In the genomic region with DNA sequence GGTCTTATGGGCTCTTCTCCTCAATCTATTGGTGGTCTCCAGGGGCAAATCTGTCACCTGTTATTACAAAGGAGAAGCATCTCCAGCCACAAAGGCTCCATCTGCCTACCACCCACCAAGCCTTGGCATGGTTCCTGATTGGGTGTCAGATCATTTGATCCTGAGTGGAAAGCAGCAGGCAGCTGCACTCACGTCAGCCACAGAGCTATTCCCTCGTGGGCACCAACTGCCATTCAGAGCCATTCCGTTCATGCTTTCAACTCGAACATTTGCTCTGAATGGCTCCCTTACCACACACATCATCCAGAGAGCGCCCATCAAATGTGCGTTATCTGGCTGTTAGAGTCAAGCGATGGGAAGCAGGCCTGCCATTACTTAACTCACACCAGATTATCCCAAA, we compare ENCODE assay signal across 12 mouse cellular contexts.
DNase-seq lines count a peak whose midpoint lies in the region; ATAC-seq and TF ChIP-seq lines count a peak whose summit lies in the region.
"Had no signal": no experiment of that assay in that cellular context is flagged by ENCODE, and none has a peak within 500 bp of the region (broad histone marks: within the 10 kb centered on the region; RNA-seq: fewer than 3 reads in every experiment).

No protein-coding gene starts in this region.

- no peak overlapping the region for H3K4me2 ChIP-seq in lung, embryonic 14.5 days
- H3K4me2 ChIP-seq in hindbrain, embryonic 15.5 days = no peak overlapping the region
- peak overlapping the region; percentile 3 for H3K4me2 ChIP-seq in myocyte (ENCODE audit: low read depth)
- H3K4me2 ChIP-seq: limb, embryonic 13.5 days had no signal

- H3K36me3 ChIP-seq in lung, embryonic 14.5 days (ENCODE audit: insufficient read depth) = no peaks in the 10 kb centered on the region
- H3K36me3 ChIP-seq in hindbrain, embryonic 15.5 days = peaks cover 14% of the 10 kb centered on the region
- H3K36me3 ChIP-seq in myocyte (ENCODE audit: control insufficient read depth, insufficient read depth) = no peaks in the 10 kb centered on the region
- H3K36me3 ChIP-seq: G1E; limb, embryonic 13.5 days had no signal

- no peak for TF ChIP-seq CTCF in lung, embryonic 14.5 days (IDR thresholded peaks at IDR 0.05; ENCODE audit: low read depth)

- no peak overlapping the region for H3K27ac ChIP-seq in lung, embryonic 14.5 days (ENCODE audit: low read depth)
- H3K27ac ChIP-seq in hindbrain, embryonic 15.5 days (replicated peaks) = no peak overlapping the region
- H3K27ac ChIP-seq: heart, adult 2 months; limb, embryonic 13.5 days had no signal

- H3K27me3 ChIP-seq in lung, embryonic 14.5 days (ENCODE audit: insufficient read depth, low read length) = no peaks in the 10 kb centered on the region
- no peaks in the 10 kb centered on the region for H3K27me3 ChIP-seq in hindbrain, embryonic 15.5 days
- no peaks in the 10 kb centered on the region for H3K27me3 ChIP-seq in myocyte (ENCODE audit: control insufficient read depth, insufficient read depth, insufficient read length)
- H3K27me3 ChIP-seq: limb, embryonic 13.5 days had no signal

- 45% methylated on average over 7 of the region's 7 CpGs for WGBS in lung, embryonic 14.5 days
- 29% methylated on average over 7 of the region's 7 CpGs for WGBS in hindbrain, embryonic 15.5 days

- 0 out of 2 replicates have a peak, but pooled peaks cover 2% of the 10 kb centered on the region for H3K4me1 ChIP-seq in lung, embryonic 14.5 days (ENCODE audit: insufficient read depth)
- 0 out of 2 replicates have a peak, but pooled peaks cover 7% of the 10 kb centered on the region for H3K4me1 ChIP-seq in hindbrain, embryonic 15.5 days (replicated peaks)

- TF ChIP-seq POLR2A in myocyte (IDR thresholded peaks at IDR 0.05; ENCODE audit: insufficient read length, low read depth) = no peak

- no peaks in the 10 kb centered on the region for H3K9me3 ChIP-seq in lung, embryonic 14.5 days (ENCODE audit: low read depth, low read length)
- no peaks in the 10 kb centered on the region for H3K9me3 ChIP-seq in hindbrain, embryonic 15.5 days
- H3K9me3 ChIP-seq: G1E; limb, embryonic 13.5 days had no signal

- no peak overlapping the region for H3ac ChIP-seq in myocyte (ENCODE audit: control insufficient read depth, insufficient read length)

- peak; percentile 23; the same call in 1 of the 2 replicates for ATAC-seq in lung, embryonic 14.5 days (ENCODE audit: insufficient read depth)
- ATAC-seq in hindbrain, embryonic 15.5 days (ENCODE audit: low FRiP score, low read depth) = peak; percentile 69; the same call in 1 of the 2 replicates
- ATAC-seq in monocyte, adult 5-6 weeks (replicated peaks; ENCODE audit: insufficient number of reproducible peaks, low FRiP score, low TSS enrichment, poor library complexity, severe bottlenecking) = no peak

- H3K9ac ChIP-seq in lung, embryonic 14.5 days = no peak overlapping the region
- H3K9ac ChIP-seq in hindbrain, embryonic 15.5 days = no peak overlapping the region
- H3K9ac ChIP-seq: limb, embryonic 13.5 days had no signal

- no peaks in the 10 kb centered on the region for H3K79me2 ChIP-seq in myocyte (ENCODE audit: control insufficient read depth, insufficient read depth)

- DNase-seq in lung, embryonic 14.5 days = peak; percentile 50
- no peak for DNase-seq in lung, postnatal 25 days (ENCODE audit: low spot score)
- peak; percentile 54 to 60 for DNase-seq in cerebellum, adult 18-20 months
- DNase-seq in thymus, postnatal 25 days = no peak
- DNase-seq in natural killer cell, adult 2 months (ENCODE audit: low spot score in 2 of 2) = no peak
- DNase-seq: heart, adult 2 months; kidney, adult 18-20 months had no signal

- no peak overlapping the region for H3K4me3 ChIP-seq in lung, embryonic 14.5 days (ENCODE audit: low read depth, low read length)
- H3K4me3 ChIP-seq in hindbrain, embryonic 15.5 days = no peak overlapping the region
- no peak overlapping the region for H3K4me3 ChIP-seq in myocyte
- H3K4me3 ChIP-seq: heart, adult 2 months; limb, embryonic 13.5 days had no signal

TF ChIP-seq in myocyte, 11 proteins besides CTCF, POLR2A, EP300 and RAD21:
- TF ChIP-seq REST (IDR thresholded peaks at IDR 0.05; ENCODE audit: insufficient read depth, insufficient read length) = no peak
- no peak for TF ChIP-seq E2F4 (IDR thresholded peaks at IDR 0.05; ENCODE audit: insufficient read depth)
- peak; percentile 48 to 98 (median 94) for TF ChIP-seq MYOD1 (IDR thresholded peaks at IDR 0.05; ENCODE audit: control insufficient read depth in 1 of 3, insufficient read length in 2 of 3, low read depth in 2 of 3)
- peak; percentile 52 for TF ChIP-seq TCF12 (IDR thresholded peaks at IDR 0.05; ENCODE audit: insufficient read depth, poor library complexity, severe bottlenecking)
- TF ChIP-seq MYOG (IDR thresholded peaks at IDR 0.05; ENCODE audit: control insufficient read depth in 1 of 3, insufficient read depth in 1 of 3, insufficient read length in 2 of 3, low read depth in 2 of 3) = peak; percentile 64 to 99 (median 90)
- TF ChIP-seq TCF3 (IDR thresholded peaks at IDR 0.05; ENCODE audit: insufficient read length, low read depth) = peak; percentile 71

Comparison
In these comparisons a context has a peak if more than half of its experiments do, and no peak if none do; other contexts are left out.
1. DNase-seq: peak in lung, embryonic 14.5 days (single experiment) and cerebellum, adult 18-20 months (2 of 2); none in lung, postnatal 25 days (single experiment), thymus, postnatal 25 days (single experiment) and natural killer cell, adult 2 months (0 of 2).